Mouse (Mus musculus) mouse embryonic stem cell (cell line): ENCODE measurements at regions not wholly inside any gene's neighbourhood (a gene's known extent, or its start where the extent isn't known, plus 50 kb on each side); places are given as distances from the start of the nearest gene placed in this dataset.

ENCODE experiments used
- in situ Hi-C, 2 experiments: fragments of 300-500 bp; cut with MboI; formaldehyde crosslinking; loops; 1 replicate in 1 of 2; 3 replicates in 1 of 2; pipeline ENCODE4 v1.14.3; 2019 to 2020; ENCODE audit warnings: low sequenced_read_pairs in 2 of 2, low pct_unique_long_range_greater_than_20kb in 1 of 2, mixed read lengths in 1 of 2; ENCODE audit not compliant: unreplicated experiment in 1 of 2

DNA sequence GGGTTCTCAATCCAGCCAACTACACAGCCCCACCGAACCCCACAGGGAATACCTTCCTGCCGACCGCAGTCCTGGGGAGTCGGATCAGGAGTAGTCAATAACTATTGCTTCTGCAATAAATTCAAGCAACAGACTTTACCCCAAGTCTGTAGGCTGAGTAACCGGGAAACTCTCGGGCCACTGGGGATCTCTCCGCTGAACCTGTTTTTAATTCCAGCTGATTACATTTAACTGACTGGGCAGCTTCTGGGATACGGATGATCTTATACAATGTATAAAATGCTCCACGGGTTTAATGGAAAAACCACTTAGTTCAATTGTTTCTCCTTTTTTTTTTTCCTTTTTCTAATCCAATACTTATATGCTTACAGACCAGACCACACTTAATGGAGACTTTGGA lies 336.6 kb downstream of the Agtpbp1 start:
- in situ Hi-C loops, result no loop called here

DNA sequence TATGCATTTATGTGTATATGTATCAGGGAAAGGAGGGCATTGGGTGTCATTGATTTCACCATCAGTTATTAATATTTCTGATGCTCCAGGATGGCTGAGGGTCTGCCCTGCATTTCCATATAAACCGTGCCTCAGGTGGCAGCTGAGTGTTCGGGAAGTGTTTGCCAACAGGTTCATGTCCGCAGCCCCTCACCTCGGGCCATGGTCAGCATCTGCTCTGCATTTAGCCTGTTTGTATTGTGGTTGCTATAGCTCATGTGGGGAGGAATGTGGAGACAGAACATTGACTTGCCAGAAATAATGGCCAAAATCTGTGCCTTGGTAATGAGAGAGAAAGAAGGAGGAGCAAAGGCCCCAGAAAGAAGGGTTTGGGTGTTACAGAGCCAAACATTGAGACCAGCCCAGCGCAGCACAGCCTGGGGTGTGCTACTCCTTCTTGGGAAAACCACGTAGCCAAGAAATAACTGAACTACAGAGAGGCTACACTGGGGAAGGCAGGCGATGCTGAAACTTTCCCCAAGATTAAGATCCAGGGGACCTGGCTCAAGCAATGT lies 338.0 kb downstream of the Agtpbp1 start:
- in situ Hi-C loops, result no loop called here

- in situ Hi-C loops, result no loop called here
Observed at GRCm38 (mm10) chr13:59246070-59246469, 339.0 kb downstream of the Agtpbp1 start.

DNA sequence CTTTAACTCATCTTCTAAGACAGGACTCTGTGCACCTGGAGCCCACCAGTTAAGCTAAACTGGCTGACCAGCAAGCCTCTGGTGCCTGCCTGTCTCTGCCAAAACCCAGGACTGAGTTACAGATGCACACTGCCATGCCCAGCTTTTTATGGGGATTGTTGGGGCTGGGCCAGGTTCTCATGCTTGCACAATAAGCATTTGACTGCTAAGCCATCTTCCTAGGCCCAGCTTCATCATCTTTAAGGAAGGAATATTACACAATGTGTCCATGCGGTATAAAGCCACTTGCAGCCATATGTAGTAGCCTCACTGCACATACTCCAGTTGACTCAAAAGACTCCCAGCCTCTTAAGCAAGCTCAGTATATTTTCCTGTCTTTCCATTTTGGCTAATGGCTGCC lies 340.4 kb downstream of the Agtpbp1 start:
- in situ Hi-C loops, result no loop called here

DNA sequence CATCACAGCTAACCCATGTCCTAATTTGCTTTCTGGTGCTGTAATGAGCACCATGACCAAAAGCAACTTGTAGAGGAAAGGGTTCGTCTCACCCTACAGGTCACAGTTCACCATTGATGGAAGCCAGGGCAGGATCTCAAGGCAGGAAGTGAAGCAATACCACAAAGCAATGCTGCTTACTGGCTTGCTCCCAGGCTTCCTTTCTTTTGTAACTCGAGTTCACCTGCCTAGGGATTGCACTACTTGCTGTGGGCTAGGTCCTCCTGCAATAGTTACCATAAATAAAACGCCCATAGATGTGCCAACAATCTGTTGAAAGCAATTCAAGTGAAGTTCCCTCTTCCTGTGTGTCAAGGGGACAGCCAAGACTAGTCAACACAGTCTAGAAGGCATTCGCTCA lies 342.4 kb downstream of the Agtpbp1 start:
- in situ Hi-C loops, result no loop called here

DNA sequence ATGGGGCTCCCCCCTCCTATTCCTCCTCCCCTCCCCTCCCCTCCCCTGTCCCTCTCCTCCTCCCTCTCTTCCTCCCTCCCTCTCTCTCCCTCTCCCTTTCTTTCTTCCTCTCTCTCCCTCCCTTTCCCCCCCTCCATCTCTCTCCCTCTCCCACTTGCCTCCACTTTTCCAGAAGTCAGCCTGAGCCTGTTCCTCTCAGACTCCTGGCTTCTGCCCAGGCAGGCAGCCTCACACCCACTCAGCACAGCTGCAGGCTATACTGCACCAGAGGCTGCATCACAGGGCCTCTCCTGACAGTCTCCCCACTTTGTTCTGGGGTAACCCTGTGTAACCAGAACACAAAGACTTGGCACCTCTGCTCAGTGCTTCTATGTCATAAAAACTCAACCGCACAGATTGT lies 346.3 kb downstream of the Agtpbp1 start:
- in situ Hi-C loops, result no loop called here

DNA sequence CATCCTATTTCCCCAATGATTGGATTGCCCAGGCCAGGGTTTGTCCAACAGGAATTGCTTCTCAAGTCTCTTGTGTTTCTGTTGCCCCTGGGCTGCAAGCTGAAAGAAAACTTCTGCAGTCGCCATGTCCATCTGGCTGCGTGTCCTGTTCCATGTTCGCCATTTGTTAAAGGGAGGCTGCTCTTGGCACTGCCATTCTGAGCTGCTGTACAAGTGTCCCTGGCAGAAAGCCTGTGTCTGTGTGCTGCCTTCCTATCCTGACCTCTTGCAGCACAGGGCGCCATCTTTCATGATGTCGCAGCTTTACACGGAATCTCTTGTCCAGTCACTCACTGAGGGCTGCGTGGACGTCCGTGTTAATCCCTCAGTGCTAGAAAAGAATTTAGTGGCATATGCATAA lies 349.2 kb downstream of the Agtpbp1 start:
- in situ Hi-C loops, result no loop called here

GRCm38 (mm10) chr13:59229111-59229541 lies 355.9 kb downstream of the Agtpbp1 start:
- in situ Hi-C loops, result no loop called here

DNA sequence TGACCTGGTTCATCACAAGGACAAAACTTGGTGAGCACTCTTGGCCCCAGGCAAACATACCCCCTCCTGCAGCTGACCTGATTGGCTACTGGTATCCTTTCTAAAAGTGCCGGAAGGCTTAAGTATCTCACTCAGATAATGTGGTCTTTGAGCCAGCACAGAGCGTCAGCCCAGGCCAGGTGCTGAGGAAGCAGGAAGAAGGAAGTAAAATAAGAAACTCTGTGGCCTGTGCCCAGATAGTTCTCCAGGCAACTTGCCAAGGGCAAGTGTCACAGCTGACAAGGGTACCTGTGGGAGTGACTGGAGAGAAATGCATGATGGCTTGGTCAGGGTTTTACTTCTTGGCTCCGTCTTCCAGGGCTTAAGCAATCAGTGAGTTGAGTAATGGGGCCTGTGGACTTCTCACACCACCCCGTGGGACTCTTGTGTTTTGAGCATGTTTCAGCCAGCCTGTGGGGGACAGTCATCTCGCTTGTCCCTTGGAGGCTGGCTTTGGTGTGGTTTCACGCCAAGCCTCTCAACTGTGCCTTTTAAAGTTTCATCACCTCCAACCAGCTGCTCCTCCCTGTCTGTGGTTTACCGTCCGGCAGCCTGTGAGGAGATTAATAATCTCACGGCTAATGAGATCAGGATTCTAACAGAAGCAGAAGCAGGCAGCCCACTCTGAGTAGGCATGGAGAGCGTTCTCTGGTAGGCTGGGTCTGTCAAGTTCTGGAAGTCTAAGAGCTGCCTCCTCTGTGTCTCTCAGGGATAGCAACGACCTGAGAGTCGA lies 356.8 kb downstream of the Agtpbp1 start:
- in situ Hi-C loops, result no loop called here

GRCm38 (mm10) chr13:59227523-59228058 lies 357.4 kb downstream of the Agtpbp1 start:
- in situ Hi-C loops, result no loop called here

- in situ Hi-C loops, result no loop called here
Observed at GRCm38 (mm10) chr13:59220587-59220986, 364.4 kb downstream of the Agtpbp1 start.

GRCm38 (mm10) chr13:59220156-59220555 lies 364.9 kb downstream of the Agtpbp1 start:
- in situ Hi-C loops, result no loop called here

- in situ Hi-C loops, result no loop called here
Observed at GRCm38 (mm10) chr13:59216686-59217298, 368.2 kb downstream of the Agtpbp1 start.

- in situ Hi-C loops, result no loop called here
Observed at GRCm38 (mm10) chr13:59212296-59212701, 372.7 kb downstream of the Agtpbp1 start.

DNA sequence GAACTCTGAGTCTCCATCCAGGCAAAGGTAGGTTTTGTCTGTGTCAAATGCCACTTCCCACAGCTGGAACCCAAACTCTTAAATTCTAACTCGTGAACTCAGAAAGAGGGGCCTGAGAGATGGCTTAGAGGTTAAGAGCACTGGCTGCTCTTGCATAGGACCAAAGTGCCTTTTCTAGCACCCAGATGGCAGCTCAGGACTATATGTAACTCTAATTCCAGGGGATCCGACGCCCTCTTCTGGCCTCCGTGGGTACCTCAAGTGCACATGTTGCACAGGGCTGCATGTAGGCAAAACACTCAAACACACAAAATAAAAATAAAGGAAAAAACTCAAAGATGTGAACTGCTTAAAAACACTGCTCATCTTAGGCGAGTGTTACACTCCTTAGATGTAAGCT lies 374.2 kb downstream of the Agtpbp1 start:
- in situ Hi-C loops, result no loop called here

GRCm38 (mm10) chr13:59206186-59206585 lies 378.8 kb downstream of the Agtpbp1 start:
- in situ Hi-C loops, result no loop called here

- in situ Hi-C loops, result no loop called here
Observed at GRCm38 (mm10) chr13:59204506-59204905, 380.5 kb downstream of the Agtpbp1 start.

- in situ Hi-C loops, result no loop called here
Observed at GRCm38 (mm10) chr13:59196311-59196710, 388.7 kb downstream of the Agtpbp1 start.

- in situ Hi-C loops, result no loop called here
Observed at GRCm38 (mm10) chr13:59188431-59188830, 382.1 kb downstream of the Ntrk2 start.
